Mouse (Mus musculus) embryonic facial prominence, embryonic 11.5 days (tissue): ENCODE data around the gene Rhox4c. TPM values are rescaled to one million over a fixed set of nuclear protein-coding genes. Genes with fewer than 3 reads are reported as not detected.
"Not testable (repeated sequence)": the region's sequence is repeated elsewhere in the genome, so short reads cannot be mapped to it uniquely, and the experiment has no call there.

Source experiments
- ATAC-seq: fragments of 200-750 bp; cut with Nextera tagmentation; replicated peaks from 2 replicates; pipeline ENCODE4 v1.8.0; 2017; ENCODE audit warnings: low read depth; ENCODE audit not compliant: insufficient number of reproducible peaks, low FRiP score, low TSS enrichment
- DNase-seq: peaks from one replicate; pipeline ENCODE4 v3.0.0-alpha.2; 2015; ENCODE audit warnings: low spot score
- H3K27ac ChIP-seq: fragments of 300-500 bp; sonication (generic); replicated peaks from 2 replicates; pipeline ENCODE4 v1.5.1; 2014; ENCODE audit warnings: mild to moderate bottlenecking, low read depth, low read length, control low read depth
- H3K27me3 ChIP-seq: fragments of 300-500 bp; sonication (generic); 2 replicates; pipeline ENCODE4 v1.6.1; 2014; ENCODE audit warnings: mild to moderate bottlenecking, low read length, moderate library complexity, mixed read lengths; ENCODE audit not compliant: control insufficient read depth, insufficient read depth
- H3K36me3 ChIP-seq: fragments of 300-500 bp; sonication (generic); replicated peaks from 2 replicates; pipeline ENCODE4 v1.6.1; 2014; ENCODE audit warnings: low read depth, mild to moderate bottlenecking, low read length, moderate library complexity, mixed read lengths; ENCODE audit not compliant: control insufficient read depth, insufficient read depth
- H3K4me1 ChIP-seq: fragments of 300-500 bp; sonication (generic); 2 replicates; pipeline ENCODE4 v1.6.1; 2014; ENCODE audit warnings: low read length, mixed read lengths; ENCODE audit not compliant: control insufficient read depth, insufficient read depth
- H3K4me2 ChIP-seq: fragments of 300-500 bp; sonication (generic); 2 replicates; pipeline ENCODE4 v1.6.1; 2014; ENCODE audit warnings: low read depth, mild to moderate bottlenecking, control low read depth, low read length, moderate library complexity
- H3K4me3 ChIP-seq: fragments of 300-500 bp; sonication (generic); 2 replicates; pipeline ENCODE4 v1.5.1; 2014; ENCODE audit warnings: low read depth, low read length, control low read depth
- H3K9ac ChIP-seq: fragments of 300-500 bp; sonication (generic); replicated peaks from 2 replicates; pipeline ENCODE4 v1.6.1; 2014; ENCODE audit warnings: mild to moderate bottlenecking, control low read depth, low read length
- H3K9me3 ChIP-seq: fragments of 300-500 bp; sonication (generic); replicated peaks from 2 replicates; pipeline ENCODE4 v1.6.1; 2016; ENCODE audit warnings: mild to moderate bottlenecking, low read length, inconsistent platforms, mixed read lengths; ENCODE audit not compliant: control insufficient read depth
- WGBS: fragments of 180-500 bp; shearing (Covaris S2); extraction: QIAGEN DNeasy Blood & Tissue Kit; methylation state at CpG from one replicate; pipeline ENCODE4 v1.1.7; 2014; 5-methylcytosine and 5-hydroxymethylcytosine counted together
- polyA plus RNA-seq: library from polyadenylated mRNA; unstranded; fragments of >200 nt; fragmentation: Nextera tagmentation; extraction: Ambion mirVana; gene quantifications from 2 replicates; pipeline ENCODE4 v1.2.1, GENCODE M21; 2014

The Rhox4c gene
- polyA plus RNA-seq: not detected in 2 replicates

DNA sequence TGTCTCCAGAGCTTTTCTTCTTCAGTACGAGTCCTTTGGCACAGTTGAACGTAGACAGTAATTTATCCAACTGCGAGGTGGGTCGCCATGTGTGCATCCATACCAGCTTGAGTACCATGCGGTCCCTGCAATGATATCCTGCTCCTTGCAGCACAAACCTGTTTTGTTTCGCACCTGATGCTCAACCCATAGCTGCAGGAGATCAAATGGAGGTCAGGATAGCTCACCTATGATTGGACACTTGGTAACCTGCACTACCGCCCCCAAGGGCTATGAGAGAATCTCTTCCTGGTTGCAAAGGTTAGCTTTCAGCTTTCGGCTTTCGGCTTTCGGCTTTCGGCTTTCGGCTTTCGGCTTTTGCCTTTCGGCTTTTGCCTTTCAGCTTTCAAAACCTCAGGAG, at the start of gene Rhox4c:
Gene Rhox4c, plus strand, starts transcription at position 301 of the 400 bp plus-strand sequence.
- DNase-seq, H3K27me3 ChIP-seq, H3K27ac ChIP-seq, H3K9me3 ChIP-seq, ATAC-seq, H3K9ac ChIP-seq, H3K36me3 ChIP-seq, H3K4me2 ChIP-seq, H3K4me1 ChIP-seq, H3K4me3 ChIP-seq: not testable (repeated sequence)
- WGBS: 95% methylated on average over 14 of the region's 14 CpGs

DNA sequence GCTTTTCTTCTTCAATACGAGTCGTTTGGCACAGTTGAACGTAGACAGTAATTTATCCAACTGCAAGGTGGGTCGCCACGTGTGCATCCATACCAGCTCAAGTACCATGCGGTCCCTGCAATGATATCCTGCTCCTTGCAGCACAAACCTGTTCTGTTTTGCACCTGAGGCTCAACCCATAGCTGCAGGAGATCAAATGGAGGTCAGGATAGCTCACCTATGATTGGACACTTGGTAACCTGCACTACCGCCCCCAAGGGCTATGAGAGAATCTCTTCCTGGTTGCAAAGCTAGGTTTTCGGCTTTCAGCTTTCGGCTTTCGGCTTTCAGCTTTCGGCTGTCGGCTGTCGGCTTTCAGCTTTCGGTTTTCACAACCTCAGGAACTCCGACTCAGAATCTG, 47.9 kb upstream of the Rhox4c start, which contains the start of gene Rhox4b:
Gene Rhox4b, plus strand, starts transcription at position 301 of the 400 bp plus-strand sequence.
- not testable (repeated sequence) for ATAC-seq, H3K9me3 ChIP-seq, H3K4me2 ChIP-seq, H3K36me3 ChIP-seq, DNase-seq, H3K9ac ChIP-seq, H3K27ac ChIP-seq, H3K27me3 ChIP-seq, H3K4me3 ChIP-seq, H3K4me1 ChIP-seq
- WGBS: 90% methylated on average over 14 of the region's 15 CpGs

DNA sequence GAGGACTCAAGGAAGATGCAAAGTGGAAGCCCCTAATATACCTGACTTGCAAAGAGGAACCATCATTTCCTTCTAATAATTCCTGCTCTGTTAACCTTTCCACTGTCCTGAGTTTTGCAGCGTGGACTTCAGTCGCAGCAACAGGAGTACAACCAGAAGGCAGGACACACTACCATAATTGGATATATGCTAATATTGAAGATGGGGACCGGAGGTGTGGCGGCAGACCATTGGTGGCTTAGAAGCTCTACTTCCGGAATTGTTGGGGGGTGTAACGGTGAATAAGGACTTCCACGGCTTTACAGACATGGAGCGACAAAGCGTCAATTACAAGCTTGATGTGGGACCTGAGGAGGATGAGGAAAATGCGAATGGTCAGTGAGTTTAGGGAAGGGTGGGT, 26.8 kb upstream of the Rhox4c start, which contains the start of gene Rhox2c:
Gene Rhox2c, plus strand, starts transcription at position 301 of the 400 bp plus-strand sequence.
- H3K36me3 ChIP-seq, H3K27ac ChIP-seq, ATAC-seq, H3K4me3 ChIP-seq, H3K9ac ChIP-seq, DNase-seq, H3K27me3 ChIP-seq, H3K4me1 ChIP-seq, H3K9me3 ChIP-seq, H3K4me2 ChIP-seq: not testable (repeated sequence)
- 92% methylated on average over 7 of the region's 10 CpGs for WGBS

DNA sequence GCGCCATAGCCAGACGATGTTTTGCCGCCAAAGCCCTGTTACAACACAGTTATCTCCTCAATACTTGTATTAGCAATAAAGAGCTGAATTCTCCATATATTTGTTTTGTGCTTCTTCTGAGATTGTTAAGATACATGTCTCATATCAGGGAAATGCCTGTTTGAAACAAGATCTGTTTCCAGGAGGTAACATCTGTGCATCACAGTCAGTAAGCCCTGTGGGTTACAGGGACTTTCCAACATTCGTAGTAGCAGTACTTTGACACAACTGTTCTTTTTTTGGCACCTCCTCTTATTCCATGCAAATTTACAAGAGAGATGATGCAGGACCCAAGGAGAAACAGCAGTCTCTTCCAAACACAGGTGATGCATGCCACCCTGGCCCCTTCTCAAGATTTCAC, 21.9 kb upstream of the Rhox4c start, which contains the start of gene Rhox3c:
Gene Rhox3c, plus strand, starts transcription at position 301 of the 400 bp plus-strand sequence.
- not testable (repeated sequence) for H3K9me3 ChIP-seq, H3K4me2 ChIP-seq, H3K9ac ChIP-seq, H3K27ac ChIP-seq, H3K4me1 ChIP-seq, ATAC-seq, H3K4me3 ChIP-seq, H3K36me3 ChIP-seq, H3K27me3 ChIP-seq, DNase-seq
- 85% methylated on average over 3 of the region's 4 CpGs for WGBS

DNA sequence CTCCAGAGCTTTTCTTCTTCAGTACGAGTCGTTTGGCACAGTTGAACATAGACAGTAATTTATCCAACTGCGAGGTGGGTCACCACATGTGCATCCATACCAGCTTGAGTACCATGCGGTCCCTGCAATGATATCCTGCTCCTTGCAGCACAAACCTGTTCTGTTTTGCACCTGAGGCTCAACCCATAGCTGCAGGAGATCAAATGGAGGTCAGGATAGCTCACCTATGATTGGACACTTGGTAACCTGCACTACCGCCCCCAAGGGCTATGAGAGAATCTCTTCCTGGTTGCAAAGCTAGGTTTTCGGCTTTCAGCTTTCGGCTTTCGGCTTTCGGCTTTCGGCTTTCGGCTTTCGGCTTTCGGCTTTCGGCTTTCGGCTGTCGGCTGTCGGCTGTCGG, 33.9 kb downstream of the Rhox4c start, which contains the start of gene Rhox4d:
Gene Rhox4d, plus strand, starts transcription at position 301 of the 400 bp plus-strand sequence.
- not testable (repeated sequence) for H3K27me3 ChIP-seq, H3K9me3 ChIP-seq, H3K9ac ChIP-seq, ATAC-seq, H3K27ac ChIP-seq, H3K4me2 ChIP-seq, DNase-seq, H3K4me1 ChIP-seq, H3K4me3 ChIP-seq, H3K36me3 ChIP-seq
- 97% methylated on average over 14 of the region's 18 CpGs for WGBS

DNA sequence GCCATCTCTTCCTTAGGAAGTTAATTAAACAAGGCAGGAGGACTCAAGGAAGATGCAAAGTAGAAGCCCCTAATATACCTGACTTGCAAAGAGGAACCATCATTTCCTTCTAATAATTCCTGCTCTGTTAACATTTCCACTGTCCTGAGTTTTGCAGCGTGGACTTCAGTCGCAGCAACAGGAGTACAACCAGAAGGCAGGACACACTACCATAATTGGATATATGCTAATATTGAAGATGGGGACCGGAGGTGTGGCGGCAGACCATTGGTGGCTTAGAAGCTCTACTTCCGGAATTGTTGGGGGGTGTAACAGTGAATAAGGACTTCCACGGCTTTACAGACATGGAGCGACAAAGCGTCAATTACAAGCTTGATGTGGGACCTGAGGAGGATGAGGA, 50.0 kb downstream of the Rhox4c start, which contains the start of gene Rhox2e:
Gene Rhox2e, plus strand, starts transcription at position 301 of the 400 bp plus-strand sequence.
- H3K4me2 ChIP-seq, H3K27ac ChIP-seq, ATAC-seq, H3K9me3 ChIP-seq, H3K4me3 ChIP-seq, H3K9ac ChIP-seq, DNase-seq, H3K27me3 ChIP-seq, H3K36me3 ChIP-seq, H3K4me1 ChIP-seq: not testable (repeated sequence)
- 96% methylated on average over 2 of the region's 8 CpGs for WGBS

Other genes with a start within 250 kb of the Rhox4c start
- not detected in 2 replicates for gene Rhox2a, start 235.4 kb upstream of the Rhox4c start, polyA plus RNA-seq
- gene Rhox3a, start 230.4 kb upstream of the Rhox4c start, polyA plus RNA-seq: not detected in 2 replicates
- gene Rhox4a, start 215.0 kb upstream of the Rhox4c start, polyA plus RNA-seq: not detected in 2 replicates
- gene Rhox3a2, start 100.3 kb upstream of the Rhox4c start, polyA plus RNA-seq: not detected in 2 replicates
- gene Rhox4a2, start 89.5 kb upstream of the Rhox4c start, polyA plus RNA-seq: 1.4 and 2.2 TPM in 2 replicates
- not detected in 2 replicates for gene Rhox2b, start 68.3 kb upstream of the Rhox4c start, polyA plus RNA-seq
- 0.85 and 0.86 TPM in 2 replicates for gene Rhox4b, start 47.8 kb upstream of the Rhox4c start, polyA plus RNA-seq
- gene Rhox2c, start 26.7 kb upstream of the Rhox4c start, polyA plus RNA-seq: 1.00 and 1.2 TPM in 2 replicates
- gene Rhox3c, start 21.8 kb upstream of the Rhox4c start, polyA plus RNA-seq: not detected in 2 replicates
- 0.43 TPM in 1 of 2 replicates, not detected in the other for gene Rhox2d, start 13.1 kb downstream of the Rhox4c start, polyA plus RNA-seq
- gene Rhox4d, start 34.0 kb downstream of the Rhox4c start, polyA plus RNA-seq: not detected in 2 replicates
- gene Rhox2e, start 50.1 kb downstream of the Rhox4c start, polyA plus RNA-seq: not detected in 2 replicates
- gene Rhox3e, start 61.7 kb downstream of the Rhox4c start, polyA plus RNA-seq: not detected in 2 replicates
- 0.24 TPM in 1 of 2 replicates, not detected in the other for gene Rhox4e, start 77.1 kb downstream of the Rhox4c start, polyA plus RNA-seq
- gene Rhox2f, start 91.1 kb downstream of the Rhox4c start, polyA plus RNA-seq: 0.38 and 0.98 TPM in 2 replicates
- not detected in 2 replicates for gene Rhox3f, start 100.7 kb downstream of the Rhox4c start, polyA plus RNA-seq
- gene Rhox4f, start 127.4 kb downstream of the Rhox4c start, polyA plus RNA-seq: not detected in 2 replicates
- not detected in 2 replicates for gene Rhox3g, start 148.3 kb downstream of the Rhox4c start, polyA plus RNA-seq
- gene Rhox2g, start 163.1 kb downstream of the Rhox4c start, polyA plus RNA-seq: not detected in 2 replicates
- not detected in 2 replicates for gene Rhox4g, start 171.0 kb downstream of the Rhox4c start, polyA plus RNA-seq
- not detected in 2 replicates for gene Rhox3h, start 188.4 kb downstream of the Rhox4c start, polyA plus RNA-seq
- not detected in 2 replicates for gene Rhox2h, start 192.9 kb downstream of the Rhox4c start, polyA plus RNA-seq